Mouse (Mus musculus) liver, embryonic 14.5 days (tissue): ENCODE measurements around the gene Plagl2.

Experiments
- CTCF ChIP-seq: IDR thresholded peaks from 2 replicates; pipeline ENCODE4 v1.5.1; 2016; ENCODE audit warnings: antibody characterized with exemption, low read depth, control low read depth
- EP300 ChIP-seq: IDR thresholded peaks from 2 replicates; pipeline ENCODE4 v1.6.1; 2016; ENCODE audit warnings: antibody characterized with exemption, low read depth

GRCm38 (mm10) chr2:153267331-153267730, 26.1 kb upstream of the Plagl2 start:
- TF ChIP-seq CTCF (no peak), EP300 (no peak)
